Mouse (Mus musculus): Measurements from ENCODE around the gene 4933427D14Rik.

4933427D14Rik gene

GRCm38 (mm10) chr11:72207204-72207833, at the start of gene 4933427D14Rik, which contains the start of gene Txndc17:
TSS of gene 4933427D14Rik (minus strand) at chr11:72207459.
TSS of gene Txndc17 (plus strand) at chr11:72207547.
- DNase-seq (ENCODE audit: low spot score in 2 of 2): peak; percentile 85 to 87

GRCm38 (mm10) chr11:72256441-72256840, 49.2 kb upstream of the 4933427D14Rik start:
- DNase-seq (ENCODE audit: low spot score in 2 of 2): no peak

GRCm38 (mm10) chr11:72255629-72256028, 48.4 kb upstream of the 4933427D14Rik start:
- DNase-seq (ENCODE audit: low spot score in 2 of 2): no peak

GRCm38 (mm10) chr11:72245196-72245753, 38.0 kb upstream of the 4933427D14Rik start:
- no peak for DNase-seq (ENCODE audit: low spot score in 2 of 2)

- no peak for DNase-seq (ENCODE audit: low spot score in 2 of 2)
These were observed 33.0 kb upstream of the 4933427D14Rik start for GRCm38 (mm10) chr11:72240062-72240860.

- no peak for DNase-seq (ENCODE audit: low spot score in 2 of 2)
These were observed 26.8 kb upstream of the 4933427D14Rik start for GRCm38 (mm10) chr11:72234013-72234412.

GRCm38 (mm10) chr11:72232991-72233390, 25.7 kb upstream of the 4933427D14Rik start:
- no peak for DNase-seq (ENCODE audit: low spot score in 2 of 2)

- DNase-seq (ENCODE audit: low spot score in 2 of 2): no peak
These were observed 24.8 kb upstream of the 4933427D14Rik start for GRCm38 (mm10) chr11:72232068-72232467.

GRCm38 (mm10) chr11:72228513-72228912, 21.3 kb upstream of the 4933427D14Rik start:
- DNase-seq (ENCODE audit: low spot score in 2 of 2): no peak

GRCm38 (mm10) chr11:72226901-72227300, 19.6 kb upstream of the 4933427D14Rik start:
- DNase-seq (ENCODE audit: low spot score in 2 of 2): no peak

- DNase-seq (ENCODE audit: low spot score in 2 of 2): no peak
These were observed 18.9 kb upstream of the 4933427D14Rik start for GRCm38 (mm10) chr11:72226020-72226791.

- peak; percentile 48 to 52 for DNase-seq (ENCODE audit: low spot score in 2 of 2)
These were observed 17.6 kb upstream of the 4933427D14Rik start for GRCm38 (mm10) chr11:72224865-72225264.

GRCm38 (mm10) chr11:72223414-72223813, 16.2 kb upstream of the 4933427D14Rik start:
- DNase-seq (ENCODE audit: low spot score in 2 of 2): no peak

GRCm38 (mm10) chr11:72221278-72221677, 14.0 kb upstream of the 4933427D14Rik start:
- DNase-seq (ENCODE audit: low spot score in 2 of 2): peak; percentile 60 to 66

GRCm38 (mm10) chr11:72217116-72217515, 9.9 kb upstream of the 4933427D14Rik start:
- DNase-seq (ENCODE audit: low spot score in 2 of 2): no peak

GRCm38 (mm10) chr11:72215410-72215797, 8.1 kb upstream of the 4933427D14Rik start, which contains the start of gene Med31:
TSS of gene Med31 (minus strand) at chr11:72215592.
- DNase-seq (ENCODE audit: low spot score in 2 of 2): peak; percentile 68 to 77

- peak; percentile 94 to 96 for DNase-seq (ENCODE audit: low spot score in 2 of 2)
These were observed 7.5 kb upstream of the 4933427D14Rik start for GRCm38 (mm10) chr11:72214591-72215409.

GRCm38 (mm10) chr11:72207834-72208377, 647 bp upstream of the 4933427D14Rik start:
- DNase-seq (ENCODE audit: low spot score in 2 of 2): no peak

- peak in 1 of 2 experiments; percentile 7 for DNase-seq (ENCODE audit: low spot score in 2 of 2)
These were observed 687 bp downstream of the 4933427D14Rik start, which contains the start of gene Gm43951 for GRCm38 (mm10) chr11:72206341-72207203. TSS of gene Gm43951 (minus strand) at chr11:72206840.

Data from spleen, postnatal 36 days (tissue).